Comparison of ENCODE assay signal across 21 mouse cellular contexts in genomic region chrX:20356309-20356708, GRCm38 (mm10). TPM values are rescaled to one million over a fixed set of nuclear protein-coding genes. Genes with fewer than 3 reads are reported as not detected.
A peak's percentile ranks its signal among the peaks of the same experiment; 100 is the strongest.
DNase-seq lines count a peak whose midpoint lies in the region; ATAC-seq lines count a peak whose summit lies in the region.
"Had no signal": no experiment of that assay in that cellular context is flagged by ENCODE, and none has a peak within 500 bp of the region (broad histone marks: within the 10 kb centered on the region; RNA-seq: fewer than 3 reads in every experiment).

No protein-coding gene starts in this region.

- H3K9me3 ChIP-seq in forebrain, embryonic 10.5 days = no peaks in the 10 kb centered on the region
- H3K9me3 ChIP-seq in forebrain, embryonic 13.5 days (replicated peaks) = no peaks in the 10 kb centered on the region
- H3K9me3 ChIP-seq in neural tube, embryonic 14.5 days (ENCODE audit: control insufficient read depth, low read length) = no peaks in the 10 kb centered on the region
- no peaks in the 10 kb centered on the region for H3K9me3 ChIP-seq in embryonic facial prominence, embryonic 10.5 days
- no peaks in the 10 kb centered on the region for H3K9me3 ChIP-seq in midbrain, embryonic 13.5 days
- H3K9me3 ChIP-seq: heart, embryonic 15.5 days; hindbrain, embryonic 15.5 days; liver, embryonic 15.5 days had no signal

- 32% methylated on average over 3 of the region's 3 CpGs for WGBS in forebrain, embryonic 10.5 days
- WGBS in forebrain, embryonic 13.5 days = 26% methylated on average over 3 of the region's 3 CpGs
- WGBS in neural tube, embryonic 14.5 days = 25% methylated on average over 3 of the region's 3 CpGs
- WGBS in embryonic facial prominence, embryonic 10.5 days = 39% methylated on average over 3 of the region's 3 CpGs
- WGBS in midbrain, embryonic 13.5 days = 29% methylated on average over 3 of the region's 3 CpGs

- no peak overlapping the region for H3K27ac ChIP-seq in forebrain, embryonic 10.5 days
- H3K27ac ChIP-seq in forebrain, embryonic 13.5 days = no peak overlapping the region
- H3K27ac ChIP-seq in neural tube, embryonic 14.5 days (ENCODE audit: low read depth, low read length) = no peak overlapping the region
- no peak overlapping the region for H3K27ac ChIP-seq in embryonic facial prominence, embryonic 10.5 days (replicated peaks)
- H3K27ac ChIP-seq in midbrain, embryonic 13.5 days = no peak overlapping the region
- H3K27ac ChIP-seq: gastrocnemius, adult 2 months; heart, embryonic 15.5 days; hindbrain, embryonic 15.5 days; liver, embryonic 15.5 days had no signal

- H3K9ac ChIP-seq in forebrain, embryonic 13.5 days = no peak overlapping the region
- H3K9ac ChIP-seq in neural tube, embryonic 14.5 days (replicated peaks; ENCODE audit: low read depth, low read length) = no peak overlapping the region
- H3K9ac ChIP-seq in midbrain, embryonic 13.5 days (replicated peaks) = no peak overlapping the region
- H3K9ac ChIP-seq: heart, embryonic 15.5 days; hindbrain, embryonic 15.5 days; liver, embryonic 15.5 days had no signal

- no peak overlapping the region for H3K4me2 ChIP-seq in forebrain, embryonic 13.5 days
- no peak overlapping the region for H3K4me2 ChIP-seq in neural tube, embryonic 14.5 days (ENCODE audit: low read depth, low read length)
- H3K4me2 ChIP-seq in midbrain, embryonic 13.5 days (replicated peaks) = no peak overlapping the region
- H3K4me2 ChIP-seq: heart, embryonic 15.5 days; hindbrain, embryonic 15.5 days; liver, embryonic 15.5 days had no signal

- 0 out of 2 replicates have a peak, but pooled peaks cover 2% of the 10 kb centered on the region for H3K4me1 ChIP-seq in forebrain, embryonic 10.5 days
- no peaks in the 10 kb centered on the region for H3K4me1 ChIP-seq in forebrain, embryonic 13.5 days
- H3K4me1 ChIP-seq in neural tube, embryonic 14.5 days (ENCODE audit: control insufficient read depth, insufficient read depth, low read length) = no peaks in the 10 kb centered on the region
- H3K4me1 ChIP-seq in embryonic facial prominence, embryonic 10.5 days = no peaks in the 10 kb centered on the region
- no peaks in the 10 kb centered on the region for H3K4me1 ChIP-seq in midbrain, embryonic 13.5 days (replicated peaks)
- H3K4me1 ChIP-seq: heart, embryonic 15.5 days; hindbrain, embryonic 15.5 days had no signal

- DNase-seq in forebrain, embryonic 10.5 days (ENCODE audit: extremely low spot score, low spot score) = peak; percentile 12
- no peak for DNase-seq in neural tube, embryonic 10.5 days (ENCODE audit: extremely low spot score, low spot score)
- DNase-seq in embryonic facial prominence, embryonic 10.5 days (ENCODE audit: low spot score) = peak; percentile 8
- DNase-seq in thymus, postnatal 36 days = no peak
- DNase-seq in adrenal gland, postnatal 4 days (ENCODE audit: low spot score in 2 of 2) = no peak
- DNase-seq: adrenal gland, postnatal 36 days; cerebellum, adult 11-12 months; cerebellum, postnatal 36 days; gastrocnemius, adult 2 months; heart, adult 18-20 months; kidney, postnatal 25 days; right cerebral cortex, postnatal 4 days had no signal

- H3K4me3 ChIP-seq in forebrain, embryonic 10.5 days = no peak overlapping the region
- H3K4me3 ChIP-seq in forebrain, embryonic 13.5 days = no peak overlapping the region
- no peak overlapping the region for H3K4me3 ChIP-seq in neural tube, embryonic 14.5 days (ENCODE audit: low read depth, low read length)
- no peak overlapping the region for H3K4me3 ChIP-seq in embryonic facial prominence, embryonic 10.5 days
- no peak overlapping the region for H3K4me3 ChIP-seq in midbrain, embryonic 13.5 days (replicated peaks)
- H3K4me3 ChIP-seq: gastrocnemius, adult 2 months; heart, embryonic 15.5 days; hindbrain, embryonic 15.5 days; liver, embryonic 15.5 days had no signal

- H3K27me3 ChIP-seq in forebrain, embryonic 10.5 days (ENCODE audit: poor library complexity, severe bottlenecking) = no peaks in the 10 kb centered on the region
- no peaks in the 10 kb centered on the region for H3K27me3 ChIP-seq in forebrain, embryonic 13.5 days
- H3K27me3 ChIP-seq in neural tube, embryonic 14.5 days (ENCODE audit: control insufficient read depth, insufficient read depth, low read length) = no peaks in the 10 kb centered on the region
- H3K27me3 ChIP-seq in embryonic facial prominence, embryonic 10.5 days (replicated peaks; ENCODE audit: low read depth, poor library complexity, severe bottlenecking) = no peaks in the 10 kb centered on the region
- no peaks in the 10 kb centered on the region for H3K27me3 ChIP-seq in midbrain, embryonic 13.5 days
- H3K27me3 ChIP-seq: heart, embryonic 15.5 days; hindbrain, embryonic 15.5 days; liver, embryonic 15.5 days had no signal

- no peak for ATAC-seq in forebrain, embryonic 13.5 days
- peak; percentile 49; the same call in 1 of the 2 replicates for ATAC-seq in neural tube, embryonic 14.5 days (ENCODE audit: low read depth)
- peak; percentile 65; the same call in 1 of the 2 replicates for ATAC-seq in midbrain, embryonic 13.5 days
- ATAC-seq: activated CD4-positive, CD25-positive, alpha-beta regulatory T cell, adult 4 months; forebrain, embryonic 14.5 days; intestine, postnatal 0 days had no signal

- H3K36me3 ChIP-seq in forebrain, embryonic 10.5 days (replicated peaks) = no peaks in the 10 kb centered on the region
- H3K36me3 ChIP-seq in forebrain, embryonic 13.5 days (ENCODE audit: poor library complexity, severe bottlenecking) = no peaks in the 10 kb centered on the region
- H3K36me3 ChIP-seq in neural tube, embryonic 14.5 days (ENCODE audit: control insufficient read depth, insufficient read depth, low read length) = no peaks in the 10 kb centered on the region
- H3K36me3 ChIP-seq in embryonic facial prominence, embryonic 10.5 days (replicated peaks) = no peaks in the 10 kb centered on the region
- no peaks in the 10 kb centered on the region for H3K36me3 ChIP-seq in midbrain, embryonic 13.5 days
- H3K36me3 ChIP-seq: heart, embryonic 15.5 days; hindbrain, embryonic 15.5 days; liver, embryonic 15.5 days had no signal

RNA-seq across cellular contexts. Expression of gene Rp2, which starts 8.0 kb away (rescaled TPM):
- polyA plus RNA-seq in forebrain, embryonic 10.5 days (2016; fragmentation: Nextera tagmentation; extraction: Ambion mirVana) = 16.4 and 19.2 TPM in 2 replicates
- 18.4 and 18.9 TPM in 2 replicates for polyA plus RNA-seq in forebrain, embryonic 13.5 days (2015; fragmentation: Nextera tagmentation; extraction: Ambion mirVana)
- polyA plus RNA-seq in neural tube, embryonic 14.5 days (2014; fragmentation: Nextera tagmentation; extraction: Ambion mirVana) = 17.5 TPM in 2 replicates
- 18.2 and 19.0 TPM in 2 replicates for polyA plus RNA-seq in embryonic facial prominence, embryonic 10.5 days (2016; fragmentation: Nextera tagmentation; extraction: Ambion mirVana)
- 17.7 and 18.1 TPM in 2 replicates for polyA plus RNA-seq in midbrain, embryonic 13.5 days (2015; fragmentation: Nextera tagmentation; extraction: Ambion mirVana)
- total RNA-seq in adrenal gland, postnatal 4 days (2021) = 10 to 100 TPM; 21.5 to 22.1 TPM

Comparison
In these comparisons a context has a peak if more than half of its experiments do, and no peak if none do; other contexts are left out.
1. DNase-seq: peak in forebrain, embryonic 10.5 days (single experiment) and embryonic facial prominence, embryonic 10.5 days (single experiment); none in neural tube, embryonic 10.5 days (single experiment), thymus, postnatal 36 days (0 of 2) and adrenal gland, postnatal 4 days (0 of 2).